Mouse (Mus musculus): ENCODE measurements around the gene Trp53i11. TPM values are rescaled to one million over a fixed set of nuclear protein-coding genes. Genes with fewer than 3 reads are reported as not detected.

The Trp53i11 gene
- 120 TPM for polyA plus RNA-seq (2017; shearing (Covaris generic))

DNA sequence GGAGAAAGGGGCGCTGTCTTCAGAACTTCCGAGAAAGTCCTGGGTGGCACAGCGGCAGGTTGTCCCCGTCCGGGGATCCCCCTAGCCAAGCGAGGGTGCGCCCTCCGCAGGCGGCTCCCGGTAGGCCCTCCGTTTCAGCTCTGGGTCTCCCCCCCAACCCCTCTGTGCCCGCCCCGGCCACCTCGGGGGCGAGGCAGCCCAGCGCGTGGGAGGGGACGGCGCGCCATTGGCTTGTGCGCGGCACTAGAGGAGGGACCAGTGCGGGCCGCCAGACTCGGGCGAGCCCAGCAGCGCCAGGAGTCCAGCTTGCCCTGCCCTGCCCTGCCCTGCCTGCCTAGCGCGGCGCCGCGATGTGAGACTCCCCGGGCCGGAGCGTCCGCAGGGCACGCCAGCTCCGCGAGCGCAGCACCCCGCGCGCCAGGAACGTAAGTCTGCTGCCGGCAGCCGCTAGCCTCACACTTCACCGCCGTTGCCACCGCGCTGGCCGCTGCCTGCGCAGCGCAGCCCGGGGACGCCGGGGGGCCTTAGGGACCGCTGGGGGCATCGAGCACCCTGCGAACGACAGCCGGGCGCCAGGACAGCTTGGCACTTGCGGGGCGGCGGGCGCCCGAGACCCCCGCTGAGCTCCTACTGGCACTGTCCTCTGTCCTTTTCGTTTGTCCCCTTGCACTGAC lies at the start of gene Trp53i11:
Gene Trp53i11, plus strand, starts transcription at position 226 of the 674 bp plus-strand sequence.

Other genes with a start within 250 kb of the Trp53i11 start
- 1.4 TPM for gene Prdm11, start 141.4 kb upstream of the Trp53i11 start, polyA plus RNA-seq (2017; shearing (Covaris generic))
- gene Tspan18, start 147.0 kb downstream of the Trp53i11 start, polyA plus RNA-seq (2017; shearing (Covaris generic)): 0.39 TPM